Mouse (Mus musculus) embryonic facial prominence, embryonic 11.5 days (tissue): ENCODE results near the gene Ano6. TPM values are rescaled to one million over a fixed set of nuclear protein-coding genes. Genes with fewer than 3 reads are reported as not detected.

Source experiments
- ATAC-seq: fragments of 200-750 bp; cut with Nextera tagmentation; replicated peaks from 2 replicates; pipeline ENCODE4 v1.8.0; 2017; ENCODE audit warnings: low read depth; ENCODE audit not compliant: insufficient number of reproducible peaks, low FRiP score, low TSS enrichment
- DNase-seq: peaks from one replicate; pipeline ENCODE4 v3.0.0-alpha.2; 2015; ENCODE audit warnings: low spot score
- H3K27ac ChIP-seq: fragments of 300-500 bp; sonication (generic); replicated peaks from 2 replicates; pipeline ENCODE4 v1.5.1; 2014; ENCODE audit warnings: mild to moderate bottlenecking, low read depth, low read length, control low read depth
- H3K27me3 ChIP-seq: fragments of 300-500 bp; sonication (generic); 2 replicates; pipeline ENCODE4 v1.6.1; 2014; ENCODE audit warnings: mild to moderate bottlenecking, low read length, moderate library complexity, mixed read lengths; ENCODE audit not compliant: control insufficient read depth, insufficient read depth
- H3K36me3 ChIP-seq: fragments of 300-500 bp; sonication (generic); replicated peaks from 2 replicates; pipeline ENCODE4 v1.6.1; 2014; ENCODE audit warnings: low read depth, mild to moderate bottlenecking, low read length, moderate library complexity, mixed read lengths; ENCODE audit not compliant: control insufficient read depth, insufficient read depth
- H3K4me1 ChIP-seq: fragments of 300-500 bp; sonication (generic); 2 replicates; pipeline ENCODE4 v1.6.1; 2014; ENCODE audit warnings: low read length, mixed read lengths; ENCODE audit not compliant: control insufficient read depth, insufficient read depth
- H3K4me2 ChIP-seq: fragments of 300-500 bp; sonication (generic); 2 replicates; pipeline ENCODE4 v1.6.1; 2014; ENCODE audit warnings: low read depth, mild to moderate bottlenecking, control low read depth, low read length, moderate library complexity
- H3K4me3 ChIP-seq: fragments of 300-500 bp; sonication (generic); 2 replicates; pipeline ENCODE4 v1.5.1; 2014; ENCODE audit warnings: low read depth, low read length, control low read depth
- H3K9ac ChIP-seq: fragments of 300-500 bp; sonication (generic); replicated peaks from 2 replicates; pipeline ENCODE4 v1.6.1; 2014; ENCODE audit warnings: mild to moderate bottlenecking, control low read depth, low read length
- H3K9me3 ChIP-seq: fragments of 300-500 bp; sonication (generic); replicated peaks from 2 replicates; pipeline ENCODE4 v1.6.1; 2016; ENCODE audit warnings: mild to moderate bottlenecking, low read length, inconsistent platforms, mixed read lengths; ENCODE audit not compliant: control insufficient read depth
- WGBS: fragments of 180-500 bp; shearing (Covaris S2); extraction: QIAGEN DNeasy Blood & Tissue Kit; methylation state at CpG from one replicate; pipeline ENCODE4 v1.1.7; 2014; 5-methylcytosine and 5-hydroxymethylcytosine counted together
- polyA plus RNA-seq: library from polyadenylated mRNA; unstranded; fragments of >200 nt; fragmentation: Nextera tagmentation; extraction: Ambion mirVana; gene quantifications from 2 replicates; pipeline ENCODE4 v1.2.1, GENCODE M21; 2014

The Ano6 gene
- polyA plus RNA-seq, 1 experiment from 2014 or later, result 43.9 TPM

DNA sequence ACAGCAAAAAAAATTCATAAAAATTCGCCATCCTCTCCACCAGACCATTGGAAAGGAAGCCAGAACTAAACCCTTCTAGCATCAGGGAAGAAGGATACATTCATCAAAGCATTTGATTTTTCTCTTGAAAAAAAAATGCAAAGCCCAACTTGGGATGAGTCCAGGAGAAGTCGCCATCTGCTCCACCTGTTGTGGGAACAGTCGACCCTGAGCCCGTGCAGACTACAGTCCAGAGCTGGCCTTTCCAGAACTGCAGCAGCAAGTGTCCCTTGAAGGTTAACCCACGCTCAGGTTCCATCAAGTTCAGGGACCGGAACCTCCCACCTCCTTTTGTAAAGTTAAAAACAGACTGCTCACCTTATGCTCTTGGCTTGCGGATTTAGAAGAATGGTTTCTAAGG lies 29.2 kb upstream of the Ano6 start:
- ATAC-seq, result no peak
- Histone ChIP-seq H3K36me3 (no peaks in the 10 kb centered on the region), H3K9ac (no peak overlapping the region), H3K4me2 (no peak overlapping the region), H3K27me3 (no peaks in the 10 kb centered on the region), H3K9me3 (no peaks in the 10 kb centered on the region), H3K27ac (no peak overlapping the region), H3K4me1 (no peaks in the 10 kb centered on the region), H3K4me3 (no peak overlapping the region)
- DNase-seq, result no peak
- 75% methylated on average over 7 of the region's 7 CpGs for WGBS

DNA sequence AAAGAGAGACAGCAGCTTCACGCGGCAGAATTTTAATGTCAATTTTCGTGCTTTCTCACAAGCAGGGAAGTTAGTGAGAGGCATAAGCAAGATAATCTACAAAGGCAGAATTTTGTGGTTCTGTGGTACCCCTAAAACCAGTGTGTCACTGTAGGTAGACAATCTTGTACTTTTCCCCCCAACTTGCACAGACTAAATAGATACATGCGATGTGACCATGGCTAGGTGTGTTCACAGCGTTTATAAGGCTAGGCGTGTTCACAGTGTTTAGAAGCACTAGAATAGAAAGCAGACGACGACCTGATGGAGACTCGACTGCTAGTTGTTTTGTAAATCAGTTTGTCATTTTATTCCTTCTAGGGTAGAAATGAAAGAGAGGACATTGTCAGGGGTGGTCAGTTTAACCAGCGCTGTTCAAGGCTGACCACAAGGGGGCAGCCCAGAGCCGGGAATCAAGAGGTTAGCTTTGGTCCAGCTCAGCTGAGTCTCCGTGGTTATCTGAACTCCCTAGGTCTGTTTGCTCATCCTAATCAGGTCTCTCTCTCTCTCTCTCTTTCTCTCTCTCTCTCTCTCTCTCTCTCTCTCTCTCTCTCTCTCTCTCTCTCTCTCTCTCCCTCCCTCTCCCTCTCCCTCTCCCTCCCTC lies 27.9 kb upstream of the Ano6 start:
- DNase-seq, result peak; percentile 86
- Histone ChIP-seq H3K27me3 (no peaks in the 10 kb centered on the region), H3K4me2 (no peak overlapping the region), H3K9ac (no peak overlapping the region), H3K4me1 (no peaks in the 10 kb centered on the region), H3K9me3 (no peaks in the 10 kb centered on the region), H3K27ac (no peak overlapping the region), H3K36me3 (no peaks in the 10 kb centered on the region), H3K4me3 (no peak overlapping the region)
- no peak for ATAC-seq
- 36% methylated on average over 12 of the region's 12 CpGs for WGBS

DNA sequence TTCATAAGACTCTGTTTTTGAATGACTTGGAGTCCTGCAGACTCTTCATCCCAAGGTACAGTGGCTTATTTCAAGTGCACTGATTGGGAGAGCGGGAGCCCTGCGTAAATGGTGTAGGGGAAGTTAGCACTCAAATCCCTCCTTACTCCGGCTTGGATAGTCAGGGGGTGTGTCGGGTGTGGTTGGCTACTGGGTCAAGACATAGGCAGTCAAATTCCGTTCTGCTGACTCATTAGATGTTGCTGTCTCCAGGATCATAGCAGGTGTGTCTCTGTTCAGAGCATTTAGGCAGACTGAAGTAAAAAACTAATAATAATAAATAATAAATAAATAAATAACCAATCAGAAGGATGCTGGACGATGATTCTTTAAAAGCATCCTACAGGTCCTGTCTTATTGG lies 27.2 kb upstream of the Ano6 start:
- Histone ChIP-seq H3K9ac (no peak overlapping the region), H3K4me1 (no peaks in the 10 kb centered on the region), H3K9me3 (no peaks in the 10 kb centered on the region), H3K27me3 (no peaks in the 10 kb centered on the region), H3K27ac (no peak overlapping the region), H3K4me2 (no peak overlapping the region), H3K4me3 (no peak overlapping the region), H3K36me3 (no peaks in the 10 kb centered on the region)
- ATAC-seq (no peak), DNase-seq (no peak)
- 40% methylated on average over 6 of the region's 6 CpGs for WGBS

GRCm38 (mm10) chr15:95765271-95765670 lies 25.4 kb upstream of the Ano6 start:
- Histone ChIP-seq H3K27me3 (no peaks in the 10 kb centered on the region), H3K9me3 (no peaks in the 10 kb centered on the region)

GRCm38 (mm10) chr15:95765936-95766335 lies 24.7 kb upstream of the Ano6 start:
- Histone ChIP-seq H3K36me3 (no peaks in the 10 kb centered on the region), H3K4me2 (no peak overlapping the region), H3K9ac (no peak overlapping the region), H3K4me1 (no peaks in the 10 kb centered on the region), H3K4me3 (no peak overlapping the region), H3K9me3 (no peaks in the 10 kb centered on the region), H3K27me3 (no peaks in the 10 kb centered on the region), H3K27ac (no peak overlapping the region)
- DNase-seq, result no peak
- ATAC-seq, result no peak
- WGBS, result 86% methylated on average over 6 of the region's 6 CpGs

More at GRCm38 (mm10) chr15:95765271-95765670, 25.4 kb upstream of the Ano6 start:
- 92% methylated on average over 8 of the region's 8 CpGs for WGBS
- Histone ChIP-seq H3K27ac (no peak overlapping the region), H3K4me1 (no peaks in the 10 kb centered on the region), H3K9ac (no peak overlapping the region), H3K36me3 (no peaks in the 10 kb centered on the region), H3K4me2 (no peak overlapping the region), H3K4me3 (no peak overlapping the region)
- DNase-seq (no peak), ATAC-seq (no peak)

- no peak for DNase-seq
- Histone ChIP-seq H3K27me3 (no peaks in the 10 kb centered on the region), H3K9me3 (no peaks in the 10 kb centered on the region), H3K27ac (no peak overlapping the region), H3K4me1 (no peaks in the 10 kb centered on the region), H3K4me2 (no peak overlapping the region), H3K4me3 (no peak overlapping the region), H3K36me3 (no peaks in the 10 kb centered on the region), H3K9ac (no peak overlapping the region)
- WGBS, result 59% methylated on average over 7 of the region's 7 CpGs
- no peak for ATAC-seq
Measured at GRCm38 (mm10) chr15:95767825-95768224, 22.8 kb upstream of the Ano6 start.

GRCm38 (mm10) chr15:95768703-95769102 lies 21.9 kb upstream of the Ano6 start:
- Histone ChIP-seq H3K4me2 (no peak overlapping the region), H3K36me3 (no peaks in the 10 kb centered on the region), H3K9me3 (no peaks in the 10 kb centered on the region), H3K9ac (no peak overlapping the region), H3K4me3 (no peak overlapping the region), H3K4me1 (no peaks in the 10 kb centered on the region), H3K27me3 (no peaks in the 10 kb centered on the region), H3K27ac (no peak overlapping the region)
- ATAC-seq (no peak), DNase-seq (no peak)
- 87% methylated on average over 5 of the region's 5 CpGs for WGBS

- WGBS, result 83% methylated on average over 4 of the region's 4 CpGs
Measured at GRCm38 (mm10) chr15:95769576-95769975, 21.1 kb upstream of the Ano6 start.

More at GRCm38 (mm10) chr15:95769576-95769975, 21.1 kb upstream of the Ano6 start:
- no peak for DNase-seq
- H3K9ac ChIP-seq, result no peak overlapping the region
- H3K4me2 ChIP-seq, result no peak overlapping the region
- H3K36me3 ChIP-seq, result no peaks in the 10 kb centered on the region
- ATAC-seq, result no peak
- no peaks in the 10 kb centered on the region for H3K9me3 ChIP-seq
- H3K27me3 ChIP-seq, result no peaks in the 10 kb centered on the region
- H3K27ac ChIP-seq, result no peak overlapping the region
- no peaks in the 10 kb centered on the region for H3K4me1 ChIP-seq
- H3K4me3 ChIP-seq, result no peak overlapping the region
